Mouse (Mus musculus) right cerebral cortex, adult 18-20 months (tissue): ENCODE measurements at regions not wholly inside any gene's neighbourhood (a gene's known extent, or its start where the extent isn't known, plus 50 kb on each side); places are given as distances from the start of the nearest gene placed in this dataset.

ENCODE experiments used
- DNase-seq: peaks from one replicate; pipeline ENCODE4 v3.0.0; 2022; ENCODE audit warnings: mixed read lengths

DNA sequence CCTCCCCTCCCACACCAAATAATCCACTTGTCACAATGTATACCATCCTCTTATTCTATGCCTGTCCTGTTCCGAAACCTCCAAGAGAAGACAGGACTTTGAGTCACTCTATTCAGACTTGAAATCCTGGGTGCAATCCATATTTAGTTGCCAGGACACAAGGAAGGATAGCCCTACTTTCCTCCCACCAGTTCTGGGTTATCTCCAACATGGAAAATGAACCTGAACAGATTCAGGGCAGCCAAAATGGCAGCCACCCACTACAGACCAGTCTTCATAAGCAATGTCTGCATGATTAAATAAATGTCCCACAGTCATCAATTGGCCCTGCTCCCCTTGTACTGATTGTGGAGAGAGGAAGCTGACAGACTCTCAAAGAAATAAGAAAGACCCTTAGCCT, 110.6 kb upstream of the Adra1d start:
- DNase-seq, result peak; percentile 66

DNA sequence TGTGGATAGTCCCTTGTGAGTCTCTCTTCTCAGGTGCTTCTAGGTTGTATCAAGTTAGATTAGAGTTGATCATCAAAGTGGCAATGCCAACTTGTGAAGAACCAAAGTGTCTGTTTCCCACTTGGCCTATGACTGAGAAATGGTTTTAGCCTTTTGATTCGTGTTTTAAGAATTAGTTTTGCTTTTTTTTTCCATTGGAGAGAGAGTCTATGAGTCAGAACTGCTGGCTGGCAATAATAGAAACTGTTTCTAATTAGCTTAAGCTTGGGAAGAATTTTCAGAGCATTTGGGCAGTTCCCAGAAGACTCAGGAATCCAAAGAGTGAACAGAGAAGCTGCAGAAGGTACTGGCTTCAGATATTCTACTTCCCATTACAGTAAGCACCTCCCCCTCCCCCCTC, 110.1 kb upstream of the Adra1d start:
- DNase-seq, result peak; percentile 60

DNA sequence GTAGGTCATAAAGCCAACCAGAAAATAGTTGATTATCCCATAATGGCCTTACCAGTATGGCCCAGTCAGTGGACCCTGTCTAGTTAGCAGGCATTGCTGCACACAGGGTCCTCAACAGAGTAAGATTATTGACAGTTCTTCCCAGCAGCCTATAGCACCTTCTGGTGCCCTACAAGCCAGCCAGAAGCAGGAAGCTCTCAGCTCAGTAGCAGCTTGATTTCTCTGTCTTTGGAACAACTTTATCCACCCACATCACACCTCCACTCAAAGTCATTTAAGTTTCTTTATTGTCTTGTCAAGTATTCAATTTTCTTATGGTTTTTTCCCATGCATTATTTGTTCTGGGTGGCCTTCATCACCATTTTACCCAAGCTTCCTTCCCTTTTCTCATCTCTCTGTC, 108.8 kb upstream of the Adra1d start:
- peak; percentile 63 for DNase-seq

DNA sequence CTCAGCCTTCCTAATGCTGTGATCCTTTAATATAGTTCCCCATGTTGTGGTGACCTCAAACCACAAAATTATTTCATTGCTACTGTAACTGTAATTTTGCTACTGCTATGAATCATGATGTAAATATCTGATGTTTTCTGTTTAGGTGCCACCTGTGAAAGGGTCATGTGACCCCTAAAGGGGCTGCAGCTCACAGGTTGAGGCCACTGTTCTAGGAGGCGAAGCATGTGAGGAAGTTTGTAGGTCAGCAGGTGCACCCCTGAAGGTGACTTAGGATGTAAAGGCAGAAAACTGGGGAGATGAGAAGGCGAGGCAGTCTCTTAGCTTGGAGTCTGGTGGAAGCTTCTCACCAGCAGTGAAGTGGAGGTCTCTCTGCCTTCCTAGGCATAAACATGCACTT, 105.8 kb upstream of the Adra1d start:
- no peak for DNase-seq

DNA sequence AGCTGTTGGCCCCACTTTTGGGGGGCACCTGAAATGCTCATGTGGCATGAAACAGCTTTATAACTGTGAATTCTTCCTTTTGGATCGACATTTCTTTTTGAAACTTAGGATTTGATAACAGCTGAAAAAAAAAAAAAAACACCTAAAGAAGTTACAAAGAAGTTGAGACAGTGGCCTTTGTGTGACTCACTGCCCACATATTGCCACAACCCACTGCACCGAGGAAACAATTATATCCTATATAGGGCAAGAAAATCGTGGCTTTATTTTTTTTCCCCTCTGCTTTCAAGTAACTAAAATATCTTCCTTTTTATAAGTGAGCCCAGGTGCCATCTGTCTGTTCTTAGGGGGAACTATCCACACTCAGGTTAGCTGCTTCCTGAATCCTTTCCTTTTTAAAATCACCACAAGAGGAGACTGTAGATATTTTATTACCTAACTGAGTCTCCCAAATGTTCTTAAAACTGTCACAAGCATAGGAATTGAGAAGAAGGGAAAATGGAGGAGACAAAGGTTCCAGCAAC, 104.8 kb upstream of the Adra1d start:
- no peak for DNase-seq

DNA sequence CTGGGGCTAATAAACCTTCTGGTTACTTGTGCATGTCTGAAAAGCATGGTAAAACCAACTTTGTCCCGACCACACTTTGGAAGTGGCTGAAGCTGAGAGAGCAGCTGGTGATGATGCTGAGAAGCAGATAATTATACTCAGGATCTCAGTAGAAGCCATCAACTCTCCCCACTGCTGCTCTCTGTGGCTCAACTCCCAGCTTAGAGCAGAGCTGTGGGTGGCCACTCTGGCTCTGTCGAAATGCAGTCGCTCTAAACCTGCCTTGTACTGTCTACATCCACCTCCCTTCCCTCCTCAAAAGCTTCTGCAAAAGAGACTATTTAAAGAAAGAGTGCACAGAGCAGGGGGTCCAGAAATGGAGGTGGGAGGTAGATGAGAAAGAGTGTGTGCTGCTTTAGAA, 102.5 kb upstream of the Adra1d start:
- peak; percentile 73 for DNase-seq

DNA sequence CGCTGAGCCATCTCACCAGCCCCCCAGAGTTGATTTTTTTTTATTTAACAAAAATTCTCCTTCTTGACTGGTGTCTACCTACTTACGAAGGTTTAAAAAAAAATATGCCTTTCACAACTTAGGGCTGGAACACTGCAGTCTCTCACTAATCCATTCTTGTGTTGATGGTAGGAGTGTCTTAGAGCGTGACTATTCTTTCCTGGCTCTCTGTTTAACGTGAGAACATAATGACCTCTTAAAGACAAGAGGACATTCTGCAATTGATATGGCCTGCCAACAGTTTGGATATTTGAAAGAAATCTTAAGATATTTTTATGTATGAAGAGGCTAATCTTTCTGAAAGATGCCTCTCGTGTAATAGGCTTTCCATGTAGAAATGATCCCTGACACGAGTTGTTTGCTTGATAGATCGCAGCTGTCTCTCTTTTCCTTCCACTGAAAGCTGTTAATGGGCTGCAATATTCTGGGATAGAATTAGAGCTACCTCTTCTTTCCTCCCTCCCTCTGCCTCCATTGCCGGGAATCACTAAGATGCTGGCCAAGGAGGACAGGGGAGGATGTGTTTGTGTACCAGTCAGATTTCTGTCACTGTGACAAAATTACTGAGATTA, 101.2 kb upstream of the Adra1d start:
- no peak for DNase-seq

DNA sequence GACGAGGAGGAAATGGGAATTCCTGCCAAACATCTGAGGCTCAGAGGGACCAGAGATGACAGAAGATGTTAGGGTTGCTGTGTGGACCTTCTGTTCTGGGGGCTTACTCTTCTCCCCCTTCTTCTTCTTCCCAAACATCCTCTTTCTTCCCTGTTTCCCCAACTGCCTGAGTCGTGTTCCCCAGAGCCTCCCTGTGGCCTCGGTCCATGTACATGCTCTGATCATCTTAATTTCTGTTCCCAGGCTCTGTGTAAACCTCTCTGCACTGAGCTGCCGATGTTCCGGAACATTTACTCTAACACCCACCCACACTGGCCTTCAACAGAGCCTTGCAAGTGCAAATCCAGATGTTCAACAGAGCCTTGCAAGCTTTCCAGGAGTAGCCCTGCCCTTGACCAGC, 90.1 kb upstream of the Adra1d start:
- no peak for DNase-seq

DNA sequence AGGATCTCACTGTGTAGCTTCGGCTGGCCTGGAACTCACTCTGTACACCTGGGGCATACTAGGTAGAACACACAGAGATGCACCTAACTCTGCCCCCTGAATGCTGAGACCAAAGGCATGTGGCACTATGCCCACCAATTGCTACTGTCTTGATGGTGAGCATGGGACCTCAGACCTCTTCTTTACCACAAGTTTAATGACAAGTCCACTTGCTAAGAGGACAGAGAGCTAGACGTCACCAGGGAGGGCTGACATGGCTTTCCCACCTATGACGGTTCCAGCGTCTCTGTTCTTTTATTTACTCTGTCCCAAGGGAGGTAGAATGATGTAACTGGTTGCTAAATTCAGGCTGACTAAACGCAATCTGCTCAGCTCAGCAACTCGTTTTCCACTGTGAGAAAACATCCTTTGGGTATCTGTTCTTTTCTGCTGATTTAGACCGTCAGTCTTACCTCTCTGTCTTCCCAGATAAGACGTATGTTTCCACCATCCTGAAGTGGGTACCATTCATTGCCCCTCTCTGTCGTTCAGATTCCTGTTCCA, 88.6 kb upstream of the Adra1d start:
- DNase-seq, result peak; percentile 34

DNA sequence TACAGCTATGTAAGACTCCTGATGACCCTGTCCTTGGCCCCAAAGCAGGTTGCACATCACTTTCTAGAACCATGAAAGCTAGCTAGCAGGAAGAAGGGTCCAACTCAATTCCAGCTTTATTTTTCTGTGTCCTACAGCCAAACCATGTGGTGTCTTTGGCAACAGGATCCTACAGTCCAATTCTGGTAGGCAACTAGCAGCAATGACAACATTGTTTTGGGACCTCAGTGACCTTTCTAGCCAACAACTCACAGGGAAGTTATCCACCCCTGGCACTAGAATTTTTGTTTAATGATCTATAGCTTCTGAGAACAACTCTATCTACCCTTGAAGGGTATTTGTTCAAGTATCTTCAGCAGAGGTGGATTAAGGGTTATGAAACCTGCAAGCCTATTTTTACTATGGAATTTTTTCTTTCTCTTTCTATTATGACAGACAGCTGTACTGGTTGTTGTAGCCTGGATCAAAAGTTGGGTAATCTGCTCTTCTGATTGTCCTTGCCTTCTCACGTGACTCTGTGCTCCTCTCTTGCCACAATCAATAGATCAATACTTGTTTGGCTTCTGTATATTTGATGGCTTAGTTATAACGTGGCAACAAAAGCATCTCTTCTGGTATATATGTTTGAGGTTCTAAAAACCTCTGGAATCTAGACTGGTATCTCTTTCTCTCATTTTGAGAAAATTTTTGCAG, 82.2 kb upstream of the Adra1d start:
- DNase-seq, result no peak

DNA sequence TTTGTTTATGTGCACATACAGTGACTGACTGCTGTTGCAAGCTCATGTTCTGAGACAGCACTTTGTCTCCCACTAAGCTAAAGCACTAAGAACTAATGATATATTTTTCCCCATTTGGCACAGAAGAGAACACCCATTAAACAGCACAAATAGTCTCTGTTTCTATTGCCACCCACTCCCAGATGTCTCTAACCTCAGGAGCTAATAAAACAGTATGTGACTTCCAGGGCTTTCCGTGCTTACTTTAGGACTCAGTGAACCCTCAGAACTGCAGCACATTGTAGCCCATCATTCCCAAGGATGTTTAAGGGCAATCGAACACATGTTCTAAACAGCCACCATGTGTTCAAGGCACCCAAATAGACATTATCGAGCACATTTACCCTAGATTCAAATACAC, 80.4 kb upstream of the Adra1d start:
- DNase-seq, result no peak

DNA sequence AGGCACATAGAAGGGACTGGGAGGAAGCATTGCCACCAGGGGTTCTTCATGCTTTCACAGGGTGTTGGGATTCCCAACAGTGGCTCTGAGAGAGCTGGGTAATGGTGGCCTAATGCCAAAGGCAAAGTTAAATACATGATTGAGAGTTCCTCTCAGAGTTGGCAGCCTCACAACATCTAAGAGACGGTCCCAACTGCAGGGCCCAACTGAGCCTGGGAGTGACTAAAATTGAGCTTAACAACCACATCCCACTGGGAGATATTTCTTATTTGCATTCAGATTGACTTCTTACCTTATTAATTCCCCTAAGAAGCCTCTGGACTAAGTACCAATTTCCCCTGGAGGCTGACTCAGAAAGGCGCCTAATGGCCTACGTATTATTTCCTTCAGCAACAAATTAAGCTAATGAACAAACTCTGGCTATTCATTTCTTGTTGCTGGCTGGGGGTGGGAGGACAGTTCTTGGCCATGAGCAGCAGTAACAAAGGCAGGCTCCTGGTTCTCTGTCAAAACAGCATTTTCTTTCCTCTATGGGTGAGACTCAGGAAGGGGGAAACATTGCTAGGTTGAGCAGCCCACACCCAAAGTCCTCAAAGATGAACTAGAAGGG, 77.0 kb upstream of the Adra1d start:
- DNase-seq, result no peak

DNA sequence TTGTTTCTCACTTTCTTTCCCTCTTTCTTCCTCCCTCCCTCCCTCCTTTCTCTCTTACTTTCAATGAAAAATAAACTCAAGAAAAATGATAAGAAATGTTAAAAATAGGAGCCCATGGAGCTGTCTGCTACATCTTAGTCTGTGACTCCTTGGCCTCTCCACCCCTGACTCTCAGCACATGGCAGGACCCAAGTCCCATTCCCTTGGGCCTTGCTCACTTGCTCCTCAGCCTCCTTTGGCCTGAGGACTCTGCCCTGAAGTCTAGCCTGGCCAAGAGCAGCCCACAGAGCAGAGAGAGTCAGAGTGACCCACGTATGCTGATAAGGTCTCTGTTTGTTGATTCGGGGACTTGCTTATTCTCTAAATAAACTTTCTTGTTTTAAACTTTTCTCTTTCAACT, 73.7 kb upstream of the Adra1d start:
- no peak for DNase-seq

DNA sequence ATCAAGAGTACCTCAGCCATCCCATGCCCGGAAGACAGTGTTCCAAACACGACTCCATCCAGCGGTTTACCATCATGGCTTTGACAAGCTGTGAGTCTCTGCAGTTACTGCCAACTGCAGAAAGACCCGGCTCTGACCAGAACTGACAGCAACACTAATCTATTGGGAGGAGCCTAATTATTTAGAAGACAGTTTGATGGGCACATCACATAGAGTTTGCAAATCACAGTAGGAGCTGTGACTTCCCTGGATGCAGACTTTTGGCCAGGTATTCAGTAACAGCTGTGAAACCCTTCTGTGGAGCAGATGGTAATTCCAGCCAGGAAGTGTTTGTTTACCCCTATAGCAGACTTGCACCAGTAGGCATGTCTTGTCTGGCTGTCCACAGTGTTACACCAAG, 55.8 kb upstream of the Adra1d start:
- DNase-seq, result no peak

DNA sequence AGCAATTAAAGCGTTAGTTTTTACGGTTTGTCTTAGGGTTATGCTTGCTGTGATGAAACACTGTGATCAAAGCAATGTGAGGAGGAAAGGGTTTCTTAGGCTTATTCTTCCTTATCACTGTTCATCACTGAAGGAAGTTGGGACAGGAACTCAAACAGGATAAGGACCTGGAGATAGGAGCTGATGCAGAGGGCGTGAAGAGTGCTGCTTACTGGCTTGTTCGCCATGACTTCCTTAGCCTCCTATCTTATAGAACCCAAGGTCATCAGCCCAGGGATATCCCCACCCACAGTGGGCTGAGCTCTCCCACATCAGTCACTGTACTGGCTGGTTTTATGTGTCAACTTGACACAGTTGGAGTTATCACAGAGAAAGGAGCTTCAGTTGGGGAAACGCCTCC, 50.4 kb upstream of the Adra1d start:
- no peak for DNase-seq
